Mouse (Mus musculus) kidney, adult 2 months (tissue): ENCODE results near the gene Fbxo42. TPM values are rescaled to one million over a fixed set of nuclear protein-coding genes. Genes with fewer than 3 reads are reported as not detected.
A peak's percentile ranks its signal among the peaks of the same experiment; 100 is the strongest.

Experiments
- DNase-seq: peaks from one replicate; pipeline ENCODE4 v3.0.0; 2021
- H3K27ac ChIP-seq: fragments of 200-500 bp; 2 replicates; pipeline ENCODE4 v1.5.1; 2012; ENCODE audit warnings: low read depth, low read length, control low read depth, inconsistent platforms; ENCODE audit not compliant: insufficient read depth
- H3K27me3 ChIP-seq: fragments of 200-500 bp; replicated peaks from 2 replicates; pipeline ENCODE4 v1.6.1; 2012; ENCODE audit warnings: mild to moderate bottlenecking, moderate library complexity, low read length, inconsistent platforms; ENCODE audit not compliant: control insufficient read depth, insufficient read depth
- H3K36me3 ChIP-seq: fragments of 200-500 bp; 2 replicates; pipeline ENCODE4 v1.6.1; 2012; ENCODE audit warnings: mild to moderate bottlenecking, moderate library complexity, low read length, inconsistent platforms; ENCODE audit not compliant: control insufficient read depth, insufficient read depth
- H3K4me1 ChIP-seq: fragments of 200-500 bp; 2 replicates; pipeline ENCODE4 v1.6.1; 2011; ENCODE audit warnings: low read length; ENCODE audit not compliant: control insufficient read depth, insufficient read depth
- H3K4me3 ChIP-seq: fragments of 200-500 bp; 2 replicates; pipeline ENCODE4 v1.5.1; 2011; ENCODE audit warnings: mild to moderate bottlenecking, low read depth, low read length, control low read depth; ENCODE audit not compliant: insufficient read depth
- CTCF ChIP-seq: fragments of 200-500 bp; conservative IDR thresholded peaks from 2 replicates; pipeline ENCODE4 v1.5.1; 2011; ENCODE audit warnings: low read depth, mild to moderate bottlenecking, control low read depth, low read length, moderate library complexity, mixed read lengths; ENCODE audit not compliant: insufficient read depth, insufficient read length
- POLR2A ChIP-seq: fragments of 200-500 bp; IDR thresholded peaks from one replicate; pipeline ENCODE4 v1.6.1; 2011; ENCODE audit warnings: low read depth, low read length, control low read depth
- WGBS: fragments of 180-500 bp; shearing (Covaris S2); methylation state at CpG from one replicate; pipeline ENCODE4 v1.1.7; 2018; 5-methylcytosine and 5-hydroxymethylcytosine counted together
- polyA plus RNA-seq: library from polyadenylated mRNA; depleted of rRNA; stranded (reverse); fragments of >200 nt; gene quantifications from 2 replicates; pipeline ENCODE4 v1.2.3, GENCODE M21; 2012

Fbxo42 gene
- polyA plus RNA-seq, 1 experiment: 11.7 TPM

- H3K4me3 ChIP-seq: no peak overlapping the region
- no peak for DNase-seq
- no peaks in the 10 kb centered on the region for H3K27me3 ChIP-seq
- H3K27ac ChIP-seq: no peak overlapping the region
- H3K4me1 ChIP-seq: 0 out of 2 replicates have a peak, but pooled peaks cover 2% of the 10 kb centered on the region
- H3K36me3 ChIP-seq: peaks cover 3% of the 10 kb centered on the region; the same call in 1 of the 2 replicates
- TF ChIP-seq CTCF: no peak
- no peak for TF ChIP-seq POLR2A
- WGBS: 70% methylated on average over 7 of the region's 7 CpGs
These were observed 33.9 kb upstream of the Fbxo42 start for GRCm38 (mm10) chr4:141113831-141114230.

GRCm38 (mm10) chr4:141114521-141114981 is 33.2 kb upstream of the Fbxo42 start:
- DNase-seq: no peak
- Histone ChIP-seq H3K36me3 (peaks cover 3% of the 10 kb centered on the region; the same call in 1 of the 2 replicates), H3K4me1 (peaks cover 7% of the 10 kb centered on the region; the same call in 1 of the 2 replicates), H3K4me3 (no peak overlapping the region), H3K27ac (no peak overlapping the region), H3K27me3 (no peaks in the 10 kb centered on the region)
- WGBS: 84% methylated on average over 6 of the region's 6 CpGs
- TF ChIP-seq CTCF (no peak), POLR2A (no peak)

GRCm38 (mm10) chr4:141115398-141115797 is 32.3 kb upstream of the Fbxo42 start:
- H3K36me3 ChIP-seq: peaks cover 3% of the 10 kb centered on the region; the same call in 1 of the 2 replicates
- peaks cover 7% of the 10 kb centered on the region; the same call in 1 of the 2 replicates for H3K4me1 ChIP-seq
- TF ChIP-seq CTCF (no peak), POLR2A (no peak)
- no peaks in the 10 kb centered on the region for H3K27me3 ChIP-seq
- WGBS: 79% methylated on average over 8 of the region's 8 CpGs
- peak; percentile 36 for DNase-seq
- no peak overlapping the region for H3K4me3 ChIP-seq
- H3K27ac ChIP-seq: no peak overlapping the region

- Histone ChIP-seq H3K4me1 (peaks cover 7% of the 10 kb centered on the region; the same call in 1 of the 2 replicates), H3K27me3 (no peaks in the 10 kb centered on the region), H3K36me3 (peaks cover 3% of the 10 kb centered on the region; the same call in 1 of the 2 replicates), H3K27ac (no peak overlapping the region), H3K4me3 (no peak overlapping the region)
- WGBS: 43% methylated on average over 4 of the region's 4 CpGs
- no peak for TF ChIP-seq POLR2A
- DNase-seq: no peak
These were observed 29.0 kb upstream of the Fbxo42 start for GRCm38 (mm10) chr4:141118691-141119090.

GRCm38 (mm10) chr4:141120700-141121099 is 27.0 kb upstream of the Fbxo42 start:
- Histone ChIP-seq H3K4me1 (peaks cover 7% of the 10 kb centered on the region; the same call in 1 of the 2 replicates), H3K4me3 (no peak overlapping the region), H3K36me3 (0 out of 2 replicates have a peak, but pooled peaks cover 1% of the 10 kb centered on the region), H3K27ac (no peak overlapping the region), H3K27me3 (no peaks in the 10 kb centered on the region)
- no peak for DNase-seq
- WGBS: 35% methylated on average over 11 of the region's 11 CpGs
- TF ChIP-seq POLR2A (no peak), CTCF (peak; percentile 53)

GRCm38 (mm10) chr4:141122663-141123062 is 25.1 kb upstream of the Fbxo42 start:
- TF ChIP-seq POLR2A (no peak), CTCF (no peak)
- H3K27ac ChIP-seq: no peak overlapping the region
- WGBS: 55% methylated on average over 7 of the region's 7 CpGs
- H3K4me1 ChIP-seq: peaks cover 7% of the 10 kb centered on the region; the same call in 1 of the 2 replicates
- H3K4me3 ChIP-seq: no peak overlapping the region
- no peaks in the 10 kb centered on the region for H3K27me3 ChIP-seq
- no peak for DNase-seq
- 0 out of 2 replicates have a peak, but pooled peaks cover 1% of the 10 kb centered on the region for H3K36me3 ChIP-seq

- no peak for TF ChIP-seq CTCF
- no peak for TF ChIP-seq POLR2A
- H3K27me3 ChIP-seq: no peaks in the 10 kb centered on the region
- DNase-seq: peak; percentile 60
- peaks cover 7% of the 10 kb centered on the region; the same call in 1 of the 2 replicates for H3K4me1 ChIP-seq
- no peak overlapping the region for H3K4me3 ChIP-seq
- H3K27ac ChIP-seq: no peak overlapping the region
- 10% methylated on average over 1 of the region's 1 CpGs for WGBS
- H3K36me3 ChIP-seq: 0 out of 2 replicates have a peak, but pooled peaks cover under 1% of the 10 kb centered on the region
These were observed 24.6 kb upstream of the Fbxo42 start for GRCm38 (mm10) chr4:141123065-141123464.
